23 mouse cellular contexts compared by ENCODE assay signal in genomic region chr7:37505096-37505495, GRCm38 (mm10).
DNase-seq lines count a peak whose midpoint lies in the region; ATAC-seq lines count a peak whose summit lies in the region.
"Had no signal": no experiment of that assay in that cellular context is flagged by ENCODE, and none has a peak within 500 bp of the region (broad histone marks: within the 10 kb centered on the region; RNA-seq: fewer than 3 reads in every experiment).

No protein-coding gene starts in this region.

- WGBS in forebrain, embryonic 13.5 days: 66% methylated on average over 11 of the region's 11 CpGs
- 90% methylated on average over 11 of the region's 11 CpGs for WGBS in forebrain, embryonic 11.5 days
- WGBS in neural tube, embryonic 13.5 days: 48% methylated on average over 11 of the region's 11 CpGs
- 61% methylated on average over 11 of the region's 11 CpGs for WGBS in midbrain, embryonic 15.5 days
- 80% methylated on average over 11 of the region's 11 CpGs for WGBS in kidney, embryonic 14.5 days

- H3K27ac ChIP-seq in forebrain, embryonic 13.5 days: peak overlapping the region; percentile 52
- no peak overlapping the region for H3K27ac ChIP-seq in forebrain, embryonic 11.5 days (ENCODE audit: low read depth, low read length)
- peak overlapping the region; percentile 15; the same call in 1 of the 2 replicates for H3K27ac ChIP-seq in neural tube, embryonic 13.5 days (replicated peaks)
- peak overlapping the region; percentile 25 for H3K27ac ChIP-seq in midbrain, embryonic 15.5 days
- no peak overlapping the region for H3K27ac ChIP-seq in kidney, embryonic 14.5 days (ENCODE audit: low read depth, low read length)
- H3K27ac ChIP-seq: left cerebral cortex, adult 2 months; limb, embryonic 15.5 days; liver, embryonic 14.5 days; neural tube, embryonic 12.5 days had no signal

- no peak for ATAC-seq in forebrain, embryonic 13.5 days
- no peak for ATAC-seq in forebrain, embryonic 11.5 days (replicated peaks; ENCODE audit: low FRiP score)
- ATAC-seq in neural tube, embryonic 13.5 days (ENCODE audit: low read depth): no peak
- ATAC-seq in midbrain, embryonic 15.5 days (replicated peaks): no peak
- no peak for ATAC-seq in kidney, embryonic 14.5 days (ENCODE audit: low FRiP score, low TSS enrichment)
- ATAC-seq: intestine, embryonic 16.5 days had no signal

- peaks cover 47% of the 10 kb centered on the region for H3K4me1 ChIP-seq in forebrain, embryonic 13.5 days
- H3K4me1 ChIP-seq in forebrain, embryonic 11.5 days (replicated peaks; ENCODE audit: control insufficient read depth, insufficient read depth, low read length): no peaks in the 10 kb centered on the region
- H3K4me1 ChIP-seq in neural tube, embryonic 13.5 days (replicated peaks): peaks cover 58% of the 10 kb centered on the region
- H3K4me1 ChIP-seq in midbrain, embryonic 15.5 days: peaks cover 27% of the 10 kb centered on the region
- H3K4me1 ChIP-seq in kidney, embryonic 14.5 days (ENCODE audit: control insufficient read depth, insufficient read depth, low read length): peaks cover 7% of the 10 kb centered on the region; the same call in 1 of the 2 replicates
- H3K4me1 ChIP-seq: limb, embryonic 15.5 days had no signal

- H3K9ac ChIP-seq in forebrain, embryonic 13.5 days: no peak overlapping the region
- no peak overlapping the region for H3K9ac ChIP-seq in forebrain, embryonic 11.5 days (ENCODE audit: low read length)
- H3K9ac ChIP-seq in neural tube, embryonic 13.5 days: no peak overlapping the region
- H3K9ac ChIP-seq in midbrain, embryonic 15.5 days: 0 out of 2 replicates have a peak overlapping the region, but pooled peaks have one; percentile 1
- H3K9ac ChIP-seq in kidney, embryonic 14.5 days (ENCODE audit: low read depth, low read length): no peak overlapping the region
- H3K9ac ChIP-seq: limb, embryonic 15.5 days; liver, embryonic 14.5 days; lung, embryonic 14.5 days; neural tube, embryonic 12.5 days had no signal

- no peaks in the 10 kb centered on the region for H3K36me3 ChIP-seq in forebrain, embryonic 13.5 days (ENCODE audit: poor library complexity, severe bottlenecking)
- no peaks in the 10 kb centered on the region for H3K36me3 ChIP-seq in forebrain, embryonic 11.5 days (ENCODE audit: control insufficient read depth, insufficient read depth, low read length)
- no peaks in the 10 kb centered on the region for H3K36me3 ChIP-seq in neural tube, embryonic 13.5 days
- no peaks in the 10 kb centered on the region for H3K36me3 ChIP-seq in midbrain, embryonic 15.5 days (replicated peaks)
- no peaks in the 10 kb centered on the region for H3K36me3 ChIP-seq in kidney, embryonic 14.5 days (ENCODE audit: control insufficient read depth, insufficient read depth, low read length)
- H3K36me3 ChIP-seq: limb, embryonic 15.5 days; neural tube, embryonic 12.5 days had no signal

- no peak overlapping the region for H3K4me3 ChIP-seq in forebrain, embryonic 13.5 days
- H3K4me3 ChIP-seq in forebrain, embryonic 11.5 days (ENCODE audit: low read depth, low read length): no peak overlapping the region
- no peak overlapping the region for H3K4me3 ChIP-seq in neural tube, embryonic 13.5 days
- H3K4me3 ChIP-seq in midbrain, embryonic 15.5 days: no peak overlapping the region
- H3K4me3 ChIP-seq in kidney, embryonic 14.5 days (ENCODE audit: low read length): no peak overlapping the region
- H3K4me3 ChIP-seq: left cerebral cortex, adult 2 months; limb, embryonic 15.5 days; neural tube, embryonic 12.5 days had no signal

- no peaks in the 10 kb centered on the region for H3K9me3 ChIP-seq in forebrain, embryonic 13.5 days (replicated peaks)
- H3K9me3 ChIP-seq in forebrain, embryonic 11.5 days (ENCODE audit: control insufficient read depth, low read length): no peaks in the 10 kb centered on the region
- no peaks in the 10 kb centered on the region for H3K9me3 ChIP-seq in neural tube, embryonic 13.5 days
- H3K9me3 ChIP-seq in midbrain, embryonic 15.5 days: no peaks in the 10 kb centered on the region
- H3K9me3 ChIP-seq in kidney, embryonic 14.5 days (ENCODE audit: control insufficient read depth, low read length): no peaks in the 10 kb centered on the region
- H3K9me3 ChIP-seq: limb, embryonic 15.5 days; neural tube, embryonic 12.5 days had no signal

- no peak for DNase-seq in forebrain, embryonic 11.5 days (ENCODE audit: low spot score)
- no peak for DNase-seq in neural tube, embryonic 10.5 days (ENCODE audit: extremely low spot score, low spot score)
- no peak for DNase-seq in ovary, postnatal 10 days (ENCODE audit: low spot score)
- DNase-seq in layer of hippocampus, adult 8-10 months (ENCODE audit: low spot score in 2 of 2): no peak
- DNase-seq: adrenal gland, postnatal 25 days; cerebellum, adult 9-10 months; kidney, adult 9 months; kidney, postnatal 36 days; layer of hippocampus, adult 9-11 months; left cerebral cortex, postnatal 4 days; right cerebral cortex, postnatal 14 days; spleen, adult 18-20 months had no signal

- no peaks in the 10 kb centered on the region for H3K27me3 ChIP-seq in forebrain, embryonic 13.5 days
- no peaks in the 10 kb centered on the region for H3K27me3 ChIP-seq in forebrain, embryonic 11.5 days (ENCODE audit: control insufficient read depth, insufficient read depth, low read length)
- H3K27me3 ChIP-seq in neural tube, embryonic 13.5 days: no peaks in the 10 kb centered on the region
- no peaks in the 10 kb centered on the region for H3K27me3 ChIP-seq in midbrain, embryonic 15.5 days (replicated peaks)
- H3K27me3 ChIP-seq in kidney, embryonic 14.5 days (ENCODE audit: control insufficient read depth, insufficient read depth, low read length): no peaks in the 10 kb centered on the region
- H3K27me3 ChIP-seq: limb, embryonic 15.5 days; neural tube, embryonic 12.5 days had no signal

- peak overlapping the region; percentile 12; the same call in 1 of the 2 replicates for H3K4me2 ChIP-seq in forebrain, embryonic 13.5 days
- H3K4me2 ChIP-seq in forebrain, embryonic 11.5 days (ENCODE audit: low read depth, low read length, severe bottlenecking): no peak overlapping the region
- H3K4me2 ChIP-seq in neural tube, embryonic 13.5 days: peak overlapping the region; percentile 13; the same call in 1 of the 2 replicates
- peak overlapping the region; percentile 17; the same call in 1 of the 2 replicates for H3K4me2 ChIP-seq in midbrain, embryonic 15.5 days
- H3K4me2 ChIP-seq in kidney, embryonic 14.5 days (replicated peaks; ENCODE audit: low read depth, low read length): no peak overlapping the region
- H3K4me2 ChIP-seq: heart, embryonic 11.5 days; limb, embryonic 15.5 days; lung, embryonic 14.5 days; neural tube, embryonic 12.5 days had no signal

Comparison
In these comparisons a context has a peak if more than half of its experiments do, and no peak if none do; other contexts are left out.
1. H3K27ac ChIP-seq: peak in forebrain, embryonic 13.5 days (single experiment), neural tube, embryonic 13.5 days (single experiment) and midbrain, embryonic 15.5 days (single experiment); none in forebrain, embryonic 11.5 days (single experiment) and kidney, embryonic 14.5 days (single experiment).
2. H3K4me2 ChIP-seq: peak in forebrain, embryonic 13.5 days (single experiment), neural tube, embryonic 13.5 days (single experiment) and midbrain, embryonic 15.5 days (single experiment); none in forebrain, embryonic 11.5 days (single experiment) and kidney, embryonic 14.5 days (single experiment).